Mouse (Mus musculus): ENCODE measurements at regions not wholly inside any gene's neighbourhood (a gene's known extent, or its start where the extent isn't known, plus 50 kb on each side); places are given as distances from the start of the nearest gene placed in this dataset.

DNA sequence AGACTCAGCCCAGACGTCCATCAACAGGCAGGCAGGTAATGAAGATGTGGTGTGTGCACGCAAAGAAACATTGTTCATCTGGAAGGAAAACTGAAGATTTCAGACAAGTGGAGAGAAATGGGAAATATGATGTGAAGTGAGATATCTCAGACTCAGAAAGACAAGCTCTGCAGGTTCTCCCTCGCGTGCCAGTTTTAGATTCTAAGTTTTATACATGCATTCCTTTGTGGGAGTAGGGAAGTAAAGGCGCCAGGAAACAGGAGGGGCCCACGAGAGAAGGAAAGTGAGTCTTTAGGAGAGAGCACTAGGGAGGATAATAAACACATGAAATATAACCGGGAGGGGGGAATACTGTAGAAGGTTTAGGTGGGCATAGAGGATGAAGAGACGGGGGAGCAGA lies 223.7 kb downstream of the Ptpru start:
- no peak overlapping the region for H3K9ac ChIP-seq (replicated peaks; ENCODE audit: low read depth)
- H3K36me3 ChIP-seq (ENCODE audit: insufficient read depth, low read length) = no peaks in the 10 kb centered on the region
- H3K27ac ChIP-seq (ENCODE audit: low read length) = no peak overlapping the region
- DNase-seq (ENCODE audit: low spot score) (no peak), ATAC-seq (no peak)
- no peak overlapping the region for H3K4me3 ChIP-seq (ENCODE audit: low read depth, low read length)
- no peaks in the 10 kb centered on the region for H3K4me1 ChIP-seq (ENCODE audit: insufficient read depth, low read depth, low read length)
- WGBS = 53% methylated on average over 8 of the region's 8 CpGs
- H3K9me3 ChIP-seq (ENCODE audit: low read length) = no peaks in the 10 kb centered on the region
- no peaks in the 10 kb centered on the region for H3K27me3 ChIP-seq (replicated peaks; ENCODE audit: insufficient read depth, low read length)
- no peak overlapping the region for H3K4me2 ChIP-seq (replicated peaks; ENCODE audit: low read depth, low read length)
- TF ChIP-seq EP300 (IDR thresholded peaks at IDR 0.05) (no peak), CTCF (IDR thresholded peaks at IDR 0.05) (no peak)

DNA sequence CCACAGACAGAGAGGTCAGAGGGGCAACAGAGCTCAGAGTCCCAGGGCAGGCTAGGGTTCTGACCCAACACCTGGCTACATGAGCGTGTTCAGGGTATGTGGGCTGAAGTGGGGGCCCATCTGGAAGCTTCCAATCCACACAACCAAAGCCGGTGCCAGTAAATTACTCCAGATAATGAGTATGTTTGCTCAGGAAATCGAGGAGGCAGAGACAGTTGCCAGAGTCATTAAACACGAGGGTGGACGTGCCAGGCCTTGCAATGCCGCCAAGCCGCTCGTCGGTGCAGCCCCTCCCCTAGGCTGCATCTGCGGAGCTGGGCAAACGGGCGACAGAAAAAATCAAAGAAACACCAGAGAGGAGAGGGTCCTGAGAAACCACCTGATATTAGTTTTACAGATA lies 222.5 kb downstream of the Ptpru start:
- no peak overlapping the region for H3K4me2 ChIP-seq (replicated peaks; ENCODE audit: low read depth, low read length)
- no peak overlapping the region for H3K9ac ChIP-seq (replicated peaks; ENCODE audit: low read depth)
- DNase-seq (ENCODE audit: low spot score) (no peak), ATAC-seq (no peak)
- no peaks in the 10 kb centered on the region for H3K36me3 ChIP-seq (ENCODE audit: insufficient read depth, low read length)
- TF ChIP-seq EP300 (IDR thresholded peaks at IDR 0.05) = no peak
- TF ChIP-seq CTCF (IDR thresholded peaks at IDR 0.05) = no peak
- no peak overlapping the region for H3K27ac ChIP-seq (ENCODE audit: low read length)
- no peak overlapping the region for H3K4me3 ChIP-seq (ENCODE audit: low read depth, low read length)
- no peaks in the 10 kb centered on the region for H3K4me1 ChIP-seq (ENCODE audit: insufficient read depth, low read depth, low read length)
- 51% methylated on average over 12 of the region's 12 CpGs for WGBS
- H3K27me3 ChIP-seq (replicated peaks; ENCODE audit: insufficient read depth, low read length) = no peaks in the 10 kb centered on the region
- H3K9me3 ChIP-seq (ENCODE audit: low read length) = no peaks in the 10 kb centered on the region

DNA sequence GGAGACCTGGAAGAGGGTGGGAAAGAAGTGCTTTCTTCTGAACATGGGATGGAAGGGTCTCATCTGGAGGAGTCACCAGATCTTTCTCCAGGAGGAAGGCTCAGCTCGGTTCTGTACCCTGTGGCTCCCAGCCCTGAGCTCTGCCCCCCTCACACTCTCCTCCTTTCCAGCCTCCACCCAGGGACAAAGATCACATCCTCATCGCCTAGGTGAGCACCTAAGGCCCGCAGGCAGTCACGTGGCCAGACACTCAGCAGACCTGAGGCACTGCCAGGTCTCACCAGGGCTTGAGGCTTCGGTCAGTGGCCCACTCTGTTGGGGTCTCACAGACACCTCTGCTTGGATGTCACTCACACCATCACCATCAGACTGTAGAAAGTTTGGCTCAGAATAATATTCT lies 200.0 kb downstream of the Ptpru start:
- TF ChIP-seq EP300 (IDR thresholded peaks at IDR 0.05) (no peak), CTCF (IDR thresholded peaks at IDR 0.05) (no peak)
- Histone ChIP-seq H3K4me1 (ENCODE audit: insufficient read depth, low read depth, low read length) (no peaks in the 10 kb centered on the region), H3K4me2 (replicated peaks; ENCODE audit: low read depth, low read length) (no peak overlapping the region), H3K9me3 (ENCODE audit: low read length) (no peaks in the 10 kb centered on the region), H3K27me3 (replicated peaks; ENCODE audit: insufficient read depth, low read length) (no peaks in the 10 kb centered on the region), H3K36me3 (ENCODE audit: insufficient read depth, low read length) (no peaks in the 10 kb centered on the region), H3K27ac (ENCODE audit: low read length) (no peak overlapping the region), H3K9ac (replicated peaks; ENCODE audit: low read depth) (no peak overlapping the region), H3K4me3 (ENCODE audit: low read depth, low read length) (no peak overlapping the region)
- DNase-seq (ENCODE audit: low spot score) (no peak), ATAC-seq (no peak)
- WGBS = 72% methylated on average over 5 of the region's 5 CpGs

DNA sequence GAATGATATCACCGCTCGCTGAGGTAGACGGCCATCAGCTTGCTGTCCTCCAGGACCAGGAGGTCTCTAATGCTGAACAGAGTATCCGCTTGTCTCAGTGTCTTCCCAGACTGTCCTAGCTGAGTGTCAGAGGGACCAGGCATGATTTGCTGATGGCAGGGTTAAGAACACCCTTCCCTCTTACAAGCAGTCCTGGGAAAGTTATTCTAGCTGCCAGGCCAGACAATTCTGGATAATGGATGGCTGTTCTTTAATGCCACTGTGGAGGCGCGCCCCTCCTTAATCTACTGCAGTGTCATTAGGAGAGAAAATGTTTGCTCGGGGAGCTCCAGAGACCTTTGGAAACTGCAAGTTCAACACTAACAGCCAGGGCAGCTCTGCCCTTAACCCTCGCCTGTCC lies 182.1 kb downstream of the Ptpru start:
- DNase-seq (ENCODE audit: low spot score) (no peak), ATAC-seq (no peak)
- H3K27me3 ChIP-seq (replicated peaks; ENCODE audit: insufficient read depth, low read length) = no peaks in the 10 kb centered on the region
- H3K4me3 ChIP-seq (ENCODE audit: low read depth, low read length) = no peak overlapping the region
- no peak overlapping the region for H3K27ac ChIP-seq (ENCODE audit: low read length)
- 28% methylated on average over 8 of the region's 8 CpGs for WGBS
- H3K4me1 ChIP-seq (ENCODE audit: insufficient read depth, low read depth, low read length) = no peaks in the 10 kb centered on the region
- H3K4me2 ChIP-seq (replicated peaks; ENCODE audit: low read depth, low read length) = no peak overlapping the region
- H3K9ac ChIP-seq (replicated peaks; ENCODE audit: low read depth) = no peak overlapping the region
- no peak for TF ChIP-seq CTCF (IDR thresholded peaks at IDR 0.05)
- TF ChIP-seq EP300 (IDR thresholded peaks at IDR 0.05) = no peak
- no peaks in the 10 kb centered on the region for H3K36me3 ChIP-seq (ENCODE audit: insufficient read depth, low read length)
- H3K9me3 ChIP-seq (ENCODE audit: low read length) = no peaks in the 10 kb centered on the region

DNA sequence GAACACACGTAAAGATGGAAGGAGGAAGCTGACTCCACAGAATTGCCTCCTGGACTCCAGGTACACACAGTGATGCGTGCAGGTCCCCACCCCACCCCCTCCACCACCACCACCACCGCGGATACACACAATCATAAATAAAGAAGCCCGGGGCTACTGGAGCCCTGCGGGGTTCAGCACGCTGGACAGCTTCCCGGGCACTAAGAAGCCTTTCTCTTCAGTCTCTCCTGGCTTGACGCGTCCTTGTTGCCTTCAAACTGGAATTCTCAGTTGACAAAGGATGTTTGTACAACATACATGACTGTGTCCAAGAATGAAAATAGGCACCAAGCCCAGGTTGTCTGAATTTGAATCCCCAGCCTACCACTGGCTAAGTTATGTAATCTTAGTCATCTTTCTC lies 180.2 kb downstream of the Ptpru start:
- Histone ChIP-seq H3K9me3 (ENCODE audit: low read length) (no peaks in the 10 kb centered on the region), H3K4me3 (ENCODE audit: low read depth, low read length) (no peak overlapping the region), H3K4me2 (replicated peaks; ENCODE audit: low read depth, low read length) (no peak overlapping the region), H3K27me3 (replicated peaks; ENCODE audit: insufficient read depth, low read length) (no peaks in the 10 kb centered on the region), H3K9ac (replicated peaks; ENCODE audit: low read depth) (no peak overlapping the region), H3K4me1 (ENCODE audit: insufficient read depth, low read depth, low read length) (no peaks in the 10 kb centered on the region), H3K36me3 (ENCODE audit: insufficient read depth, low read length) (no peaks in the 10 kb centered on the region), H3K27ac (ENCODE audit: low read length) (no peak overlapping the region)
- TF ChIP-seq EP300 (IDR thresholded peaks at IDR 0.05) = no peak
- TF ChIP-seq CTCF (IDR thresholded peaks at IDR 0.05) = no peak
- DNase-seq (ENCODE audit: low spot score) (peak; percentile 21), ATAC-seq (no peak)
- WGBS = 23% methylated on average over 10 of the region's 10 CpGs

DNA sequence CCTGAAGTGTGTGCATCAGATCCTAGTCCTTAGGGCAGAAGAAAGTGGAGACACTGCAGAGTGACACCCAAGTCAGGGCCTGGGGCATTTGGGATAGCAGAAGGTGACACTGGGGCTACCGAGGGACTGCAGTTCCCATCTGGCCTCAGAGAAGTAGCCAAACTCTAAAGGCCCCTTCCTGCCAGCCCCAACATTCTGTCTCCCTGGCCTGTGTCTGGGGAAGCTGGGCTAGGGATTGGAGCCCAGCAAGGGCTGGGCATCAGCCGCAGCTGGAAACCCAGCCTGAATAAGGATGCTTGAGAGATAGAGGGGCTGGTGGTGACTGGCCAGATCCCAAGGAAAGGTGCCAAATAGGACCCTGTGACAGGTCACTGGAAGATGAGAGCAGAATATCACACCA lies 177.2 kb downstream of the Ptpru start:
- WGBS = 93% methylated on average over 2 of the region's 2 CpGs
- Histone ChIP-seq H3K4me3 (ENCODE audit: low read depth, low read length) (no peak overlapping the region), H3K27me3 (replicated peaks; ENCODE audit: insufficient read depth, low read length) (no peaks in the 10 kb centered on the region), H3K4me1 (ENCODE audit: insufficient read depth, low read depth, low read length) (no peaks in the 10 kb centered on the region), H3K4me2 (replicated peaks; ENCODE audit: low read depth, low read length) (no peak overlapping the region), H3K9me3 (ENCODE audit: low read length) (no peaks in the 10 kb centered on the region), H3K36me3 (ENCODE audit: insufficient read depth, low read length) (no peaks in the 10 kb centered on the region), H3K27ac (ENCODE audit: low read length) (no peak overlapping the region), H3K9ac (replicated peaks; ENCODE audit: low read depth) (no peak overlapping the region)
- TF ChIP-seq EP300 (IDR thresholded peaks at IDR 0.05) (no peak), CTCF (IDR thresholded peaks at IDR 0.05) (no peak)
- ATAC-seq (no peak), DNase-seq (ENCODE audit: low spot score) (no peak)

DNA sequence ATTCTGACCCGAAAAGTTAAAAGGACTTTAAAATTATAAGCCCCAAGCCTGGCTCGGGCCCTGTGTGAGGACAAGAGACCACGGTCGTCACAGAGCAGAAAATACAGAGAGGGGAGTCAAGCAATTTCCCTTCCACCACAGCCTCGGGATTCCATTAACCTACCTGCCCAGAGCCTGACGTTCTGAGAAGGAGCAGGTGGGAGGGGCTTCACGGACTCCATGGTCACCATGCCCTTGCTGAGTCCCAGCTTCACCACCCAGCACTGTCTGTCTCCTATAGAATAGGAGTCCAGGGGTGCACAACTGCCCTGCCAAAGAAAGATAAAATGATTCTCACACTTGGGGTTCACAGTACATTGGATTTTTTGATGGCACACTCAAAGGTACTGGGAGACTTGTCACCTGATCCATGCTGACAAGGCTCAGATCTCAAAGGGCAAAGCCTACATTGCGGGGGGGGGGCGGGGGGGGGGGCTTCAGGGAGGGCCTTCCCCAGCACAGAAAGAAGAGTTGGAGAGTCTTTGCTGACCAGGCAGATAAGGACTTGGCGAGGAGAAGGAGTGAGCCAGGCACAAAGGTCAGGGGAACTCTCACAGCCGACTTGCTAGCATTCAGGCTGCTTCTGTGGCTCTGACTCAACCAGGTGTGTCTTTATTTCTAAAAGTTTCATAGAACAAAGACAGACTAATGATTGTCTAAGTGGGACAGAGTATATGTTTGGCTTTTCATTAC lies 166.1 kb downstream of the Ptpru start:
- Histone ChIP-seq H3K27me3 (replicated peaks; ENCODE audit: insufficient read depth, low read length) (no peaks in the 10 kb centered on the region), H3K4me3 (ENCODE audit: low read depth, low read length) (no peak overlapping the region), H3K9ac (replicated peaks; ENCODE audit: low read depth) (no peak overlapping the region), H3K9me3 (ENCODE audit: low read length) (no peaks in the 10 kb centered on the region), H3K4me1 (ENCODE audit: insufficient read depth, low read depth, low read length) (no peaks in the 10 kb centered on the region), H3K36me3 (ENCODE audit: insufficient read depth, low read length) (no peaks in the 10 kb centered on the region), H3K27ac (ENCODE audit: low read length) (no peak overlapping the region), H3K4me2 (replicated peaks; ENCODE audit: low read depth, low read length) (no peak overlapping the region)
- ATAC-seq = no peak
- TF ChIP-seq CTCF (IDR thresholded peaks at IDR 0.05) = no peak
- no peak for TF ChIP-seq EP300 (IDR thresholded peaks at IDR 0.05)
- no peak for DNase-seq (ENCODE audit: low spot score)
- WGBS = 35% methylated on average over 11 of the region's 11 CpGs
